Mouse (Mus musculus): ENCODE results near the gene Nccrp1. TPM values are rescaled to one million over a fixed set of nuclear protein-coding genes. Genes with fewer than 3 reads are reported as not detected.

Gene Nccrp1
- polyA plus RNA-seq, 1 experiment from 2014 or later = not detected

GRCm38 (mm10) chr7:28572689-28573088, 25.6 kb upstream of the Nccrp1 start:
- peak overlapping the region; percentile 93 for H3K27ac ChIP-seq (ENCODE audit: low read length)
- H3K27me3 ChIP-seq (replicated peaks; ENCODE audit: insufficient read depth, low read length) = no peaks in the 10 kb centered on the region
- peaks cover 71% of the 10 kb centered on the region for H3K4me1 ChIP-seq (ENCODE audit: insufficient read depth, low read depth, low read length)
- no peak overlapping the region for H3K9ac ChIP-seq (replicated peaks; ENCODE audit: low read depth)
- DNase-seq (ENCODE audit: low spot score) (no peak), ATAC-seq (no peak)
- H3K36me3 ChIP-seq (ENCODE audit: insufficient read depth, low read length) = peaks cover 1% of the 10 kb centered on the region
- H3K4me2 ChIP-seq (replicated peaks; ENCODE audit: low read depth, low read length) = no peak overlapping the region
- TF ChIP-seq EP300 (IDR thresholded peaks at IDR 0.05) (no peak), CTCF (IDR thresholded peaks at IDR 0.05) (no peak)
- WGBS = 56% methylated on average over 5 of the region's 5 CpGs
- no peaks in the 10 kb centered on the region for H3K9me3 ChIP-seq (ENCODE audit: low read length)
- H3K4me3 ChIP-seq (ENCODE audit: low read depth, low read length) = no peak overlapping the region

DNA sequence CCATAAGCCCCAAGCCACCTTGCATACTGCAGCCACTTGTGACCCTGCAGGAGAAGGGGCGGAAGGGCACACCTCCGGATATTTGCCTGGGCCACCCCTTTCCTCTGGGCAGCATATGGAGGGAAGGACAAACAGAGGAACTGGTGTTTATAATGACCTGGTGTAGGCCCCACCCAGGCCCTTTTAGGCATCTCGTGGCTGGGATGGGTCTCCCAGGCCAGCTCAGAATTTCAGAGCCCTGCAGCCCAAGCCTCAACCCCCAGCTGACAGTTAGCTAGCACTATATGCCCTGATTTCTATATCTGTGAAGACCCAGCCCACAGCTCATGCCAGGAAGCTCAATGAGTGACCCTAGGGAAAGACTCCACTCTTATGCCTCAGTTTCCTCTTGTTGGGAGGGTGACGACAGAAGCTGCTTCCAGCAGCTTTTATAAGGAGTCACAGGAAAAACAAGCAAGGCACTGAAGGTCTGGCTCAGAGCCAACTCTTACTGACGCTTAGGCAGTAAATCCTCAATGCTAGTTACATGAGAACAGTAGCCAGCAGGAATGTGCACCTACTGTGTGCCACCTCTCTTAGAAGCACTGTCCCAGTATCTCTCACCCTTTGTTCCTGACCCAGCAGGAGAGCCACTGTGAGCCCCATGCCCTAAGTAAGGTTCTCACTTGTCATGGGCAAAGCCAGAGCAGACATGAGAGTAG, 24.1 kb upstream of the Nccrp1 start:
- 11% methylated on average over 5 of the region's 5 CpGs for WGBS
- Histone ChIP-seq H3K27ac (ENCODE audit: low read length) (peak overlapping the region; percentile 93), H3K9ac (replicated peaks; ENCODE audit: low read depth) (no peak overlapping the region), H3K27me3 (replicated peaks; ENCODE audit: insufficient read depth, low read length) (no peaks in the 10 kb centered on the region), H3K36me3 (ENCODE audit: insufficient read depth, low read length) (peaks cover 13% of the 10 kb centered on the region), H3K9me3 (ENCODE audit: low read length) (no peaks in the 10 kb centered on the region), H3K4me1 (ENCODE audit: insufficient read depth, low read depth, low read length) (peaks cover 58% of the 10 kb centered on the region), H3K4me3 (ENCODE audit: low read depth, low read length) (no peak overlapping the region), H3K4me2 (replicated peaks; ENCODE audit: low read depth, low read length) (peak overlapping the region; percentile 36)
- no peak for TF ChIP-seq CTCF (IDR thresholded peaks at IDR 0.05)
- TF ChIP-seq EP300 (IDR thresholded peaks at IDR 0.05) = peak; percentile 93
- peak; percentile 73 for ATAC-seq
- peak; percentile 77 for DNase-seq (ENCODE audit: low spot score)

GRCm38 (mm10) chr7:28570291-28570981, 23.4 kb upstream of the Nccrp1 start:
- DNase-seq (ENCODE audit: low spot score) = peak; percentile 91
- peaks cover 20% of the 10 kb centered on the region for H3K36me3 ChIP-seq (ENCODE audit: insufficient read depth, low read length)
- peak overlapping the region; percentile 93 for H3K27ac ChIP-seq (ENCODE audit: low read length)
- H3K9me3 ChIP-seq (ENCODE audit: low read length) = no peaks in the 10 kb centered on the region
- WGBS = 32% methylated on average over 12 of the region's 12 CpGs
- H3K4me2 ChIP-seq (replicated peaks; ENCODE audit: low read depth, low read length) = peak overlapping the region; percentile 36
- TF ChIP-seq CTCF (IDR thresholded peaks at IDR 0.05) = peak; percentile 45
- no peak for TF ChIP-seq EP300 (IDR thresholded peaks at IDR 0.05)
- H3K9ac ChIP-seq (replicated peaks; ENCODE audit: low read depth) = no peak overlapping the region
- peak; percentile 92 for ATAC-seq
- no peaks in the 10 kb centered on the region for H3K27me3 ChIP-seq (replicated peaks; ENCODE audit: insufficient read depth, low read length)
- H3K4me1 ChIP-seq (ENCODE audit: insufficient read depth, low read depth, low read length) = peaks cover 58% of the 10 kb centered on the region
- no peak overlapping the region for H3K4me3 ChIP-seq (ENCODE audit: low read depth, low read length)

- H3K36me3 ChIP-seq (ENCODE audit: insufficient read depth, low read length) = peaks cover 39% of the 10 kb centered on the region
- DNase-seq (ENCODE audit: low spot score) (peak; percentile 86), ATAC-seq (no peak)
Observed at GRCm38 (mm10) chr7:28568253-28568652, 21.2 kb upstream of the Nccrp1 start.

DNA sequence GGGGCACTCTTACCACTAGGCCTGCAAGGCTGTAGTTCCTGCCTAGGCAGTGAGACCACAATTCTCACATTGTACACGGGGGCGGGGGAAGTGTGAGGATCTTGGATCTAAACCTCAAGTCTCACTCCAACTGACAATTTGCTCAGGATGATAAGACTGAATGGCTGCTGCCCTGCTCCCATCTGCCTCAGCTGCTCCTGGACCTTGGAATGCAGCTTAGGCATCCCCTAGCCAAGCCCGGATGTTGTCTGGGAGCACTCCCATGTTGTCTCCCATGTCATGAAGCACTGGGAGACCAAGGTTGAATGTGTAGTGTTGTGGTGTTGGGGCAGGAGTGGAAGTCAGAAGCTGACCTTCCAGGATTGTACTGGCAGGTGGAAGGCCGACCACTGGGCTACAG, 20.5 kb upstream of the Nccrp1 start:
- WGBS = 82% methylated on average over 4 of the region's 4 CpGs
- DNase-seq (ENCODE audit: low spot score) (no peak), ATAC-seq (no peak)
- Histone ChIP-seq H3K36me3 (ENCODE audit: insufficient read depth, low read length) (peaks cover 44% of the 10 kb centered on the region), H3K9ac (replicated peaks; ENCODE audit: low read depth) (no peak overlapping the region), H3K4me2 (replicated peaks; ENCODE audit: low read depth, low read length) (no peak overlapping the region), H3K27ac (ENCODE audit: low read length) (no peak overlapping the region), H3K27me3 (replicated peaks; ENCODE audit: insufficient read depth, low read length) (no peaks in the 10 kb centered on the region), H3K9me3 (ENCODE audit: low read length) (no peaks in the 10 kb centered on the region), H3K4me1 (ENCODE audit: insufficient read depth, low read depth, low read length) (peaks cover 34% of the 10 kb centered on the region), H3K4me3 (ENCODE audit: low read depth, low read length) (no peak overlapping the region)
- TF ChIP-seq CTCF (IDR thresholded peaks at IDR 0.05) = no peak
- no peak for TF ChIP-seq EP300 (IDR thresholded peaks at IDR 0.05)

More at GRCm38 (mm10) chr7:28568253-28568652, 21.2 kb upstream of the Nccrp1 start:
- Histone ChIP-seq H3K27ac (ENCODE audit: low read length) (no peak overlapping the region), H3K27me3 (replicated peaks; ENCODE audit: insufficient read depth, low read length) (no peaks in the 10 kb centered on the region), H3K4me1 (ENCODE audit: insufficient read depth, low read depth, low read length) (peaks cover 41% of the 10 kb centered on the region), H3K9ac (replicated peaks; ENCODE audit: low read depth) (no peak overlapping the region), H3K4me3 (ENCODE audit: low read depth, low read length) (no peak overlapping the region), H3K4me2 (replicated peaks; ENCODE audit: low read depth, low read length) (no peak overlapping the region), H3K9me3 (ENCODE audit: low read length) (no peaks in the 10 kb centered on the region)
- TF ChIP-seq EP300 (IDR thresholded peaks at IDR 0.05) (no peak), CTCF (IDR thresholded peaks at IDR 0.05) (peak; percentile 87)

DNA sequence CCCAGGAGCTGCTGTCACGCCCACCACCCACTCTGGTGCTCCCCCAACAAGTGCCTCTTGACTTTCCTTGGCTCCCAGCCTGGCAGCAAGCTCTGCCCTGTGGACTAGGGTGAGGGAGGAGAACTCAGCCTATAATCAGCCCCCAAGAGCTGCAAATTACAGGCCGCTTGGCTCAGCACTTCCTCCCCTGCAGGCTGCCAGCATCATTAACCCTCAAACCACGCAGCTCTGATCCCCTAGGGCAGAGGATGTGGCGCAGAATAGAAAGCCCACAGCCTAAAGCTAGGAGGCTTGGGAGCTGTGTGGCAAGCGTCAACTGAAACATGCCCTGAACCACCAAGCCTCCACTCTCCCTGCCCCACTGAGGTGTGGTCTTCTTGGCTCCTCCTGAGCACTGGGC, 18.4 kb upstream of the Nccrp1 start:
- no peaks in the 10 kb centered on the region for H3K27me3 ChIP-seq (replicated peaks; ENCODE audit: insufficient read depth, low read length)
- H3K27ac ChIP-seq (ENCODE audit: low read length) = no peak overlapping the region
- peaks cover 18% of the 10 kb centered on the region; the same call in 1 of the 2 replicates for H3K4me1 ChIP-seq (ENCODE audit: insufficient read depth, low read depth, low read length)
- H3K9ac ChIP-seq (replicated peaks; ENCODE audit: low read depth) = no peak overlapping the region
- H3K36me3 ChIP-seq (ENCODE audit: insufficient read depth, low read length) = peaks cover 49% of the 10 kb centered on the region
- DNase-seq (ENCODE audit: low spot score) (no peak), ATAC-seq (no peak)
- H3K9me3 ChIP-seq (ENCODE audit: low read length) = no peaks in the 10 kb centered on the region
- no peak overlapping the region for H3K4me3 ChIP-seq (ENCODE audit: low read depth, low read length)
- TF ChIP-seq CTCF (IDR thresholded peaks at IDR 0.05) = no peak
- TF ChIP-seq EP300 (IDR thresholded peaks at IDR 0.05) = no peak
- no peak overlapping the region for H3K4me2 ChIP-seq (replicated peaks; ENCODE audit: low read depth, low read length)
- 74% methylated on average over 5 of the region's 5 CpGs for WGBS

Data from lung, postnatal 0 days (tissue).